Mouse (Mus musculus) cortical plate, adult 2 months (tissue): ENCODE data around the gene Olfr370.

Experiments used
- CTCF ChIP-seq: fragments of 200-500 bp; IDR thresholded peaks from 2 replicates; pipeline ENCODE4 v1.5.1; 2011; ENCODE audit warnings: mild to moderate bottlenecking, control low read depth, low read length; ENCODE audit not compliant: insufficient read depth; ENCODE audit errors: extremely low read depth
- POLR2A ChIP-seq: fragments of 200-500 bp; IDR thresholded peaks from 2 replicates; pipeline ENCODE4 v1.6.1; 2011; ENCODE audit warnings: mild to moderate bottlenecking, low read length, control low read depth; ENCODE audit not compliant: insufficient read depth; ENCODE audit errors: extremely low read depth

DNA sequence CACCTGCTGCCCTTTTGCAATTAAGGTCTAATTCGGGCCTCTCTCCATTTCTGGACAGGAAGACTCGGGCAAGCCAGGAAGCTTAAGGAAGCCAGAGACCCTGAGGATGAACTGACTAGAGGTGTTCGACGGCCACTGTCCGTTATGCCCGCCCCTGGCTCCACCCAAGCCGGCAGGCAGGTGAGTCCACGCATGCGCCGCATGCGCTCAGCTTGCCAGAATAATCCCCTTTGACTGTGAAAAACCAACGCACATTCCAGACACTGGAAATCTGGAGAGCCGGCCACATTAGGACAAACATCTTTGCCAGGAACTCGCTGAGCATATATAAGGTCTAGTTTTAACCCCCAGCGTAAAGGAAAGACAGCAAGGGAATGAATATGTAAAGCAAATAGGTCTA is 47.7 kb downstream of the Olfr370 start:
- TF ChIP-seq POLR2A: no peak
- TF ChIP-seq CTCF: no peak
